Mouse (Mus musculus) forebrain, embryonic 16.5 days (tissue): ENCODE measurements around the gene Kcnh2. TPM values are rescaled to one million over a fixed set of nuclear protein-coding genes. Genes with fewer than 3 reads are reported as not detected.

ENCODE experiments used
- ATAC-seq: fragments of 200-750 bp; cut with Nextera tagmentation; 2 replicates; pipeline ENCODE4 v1.8.0; 2017; ENCODE audit warnings: mild to moderate bottlenecking, moderate library complexity
- H3K27ac ChIP-seq: fragments of 300-500 bp; sonication (generic); 2 replicates; pipeline ENCODE4 v1.5.1; 2014; ENCODE audit warnings: low read length, control low read depth
- H3K27me3 ChIP-seq: fragments of 300-500 bp; sonication (generic); replicated peaks from 2 replicates; pipeline ENCODE4 v1.6.1; 2014; ENCODE audit warnings: low read length; ENCODE audit not compliant: control insufficient read depth, insufficient read depth
- H3K36me3 ChIP-seq: fragments of 300-500 bp; sonication (generic); 2 replicates; pipeline ENCODE4 v1.6.1; 2014; ENCODE audit not compliant: control insufficient read depth, insufficient read depth
- H3K4me1 ChIP-seq: fragments of 300-500 bp; sonication (generic); replicated peaks from 2 replicates; pipeline ENCODE4 v1.6.1; 2014; ENCODE audit warnings: low read length; ENCODE audit not compliant: control insufficient read depth, insufficient read depth
- H3K4me2 ChIP-seq: fragments of 300-500 bp; sonication (generic); 2 replicates; pipeline ENCODE4 v1.6.1; 2014; ENCODE audit warnings: mild to moderate bottlenecking, low read length, control low read depth
- H3K4me3 ChIP-seq: fragments of 300-500 bp; sonication (generic); replicated peaks from 2 replicates; pipeline ENCODE4 v1.5.1; 2014; ENCODE audit warnings: mild to moderate bottlenecking, low read length, control low read depth
- H3K9ac ChIP-seq: fragments of 300-500 bp; sonication (generic); replicated peaks from 2 replicates; pipeline ENCODE4 v1.6.1; 2014; ENCODE audit warnings: low read depth, low read length, control low read depth
- H3K9me3 ChIP-seq: fragments of 300-500 bp; sonication (generic); 2 replicates; pipeline ENCODE4 v1.6.1; 2016; ENCODE audit warnings: low read length; ENCODE audit not compliant: control insufficient read depth
- WGBS: fragments of 180-500 bp; shearing (Covaris S2); extraction: QIAGEN DNeasy Blood & Tissue Kit; methylation state at CpG from one replicate; pipeline ENCODE4 v1.1.7; 2014; 5-methylcytosine and 5-hydroxymethylcytosine counted together
- polyA plus RNA-seq: library from polyadenylated mRNA; unstranded; fragments of >200 nt; fragmentation: Nextera tagmentation; extraction: Ambion mirVana; gene quantifications from 2 replicates; pipeline ENCODE4 v1.2.1, GENCODE M21; 2015

The Kcnh2 gene
- polyA plus RNA-seq, 1 experiment from 2014 or later: 6.2 TPM

- no peak overlapping the region for H3K9ac ChIP-seq
- WGBS: 14% methylated on average over 13 of the region's 13 CpGs
- H3K4me2 ChIP-seq: no peak overlapping the region
- H3K4me3 ChIP-seq: no peak overlapping the region
- H3K27ac ChIP-seq: no peak overlapping the region
- 0 out of 2 replicates have a peak, but pooled peaks cover under 1% of the 10 kb centered on the region for H3K36me3 ChIP-seq
- no peaks in the 10 kb centered on the region for H3K9me3 ChIP-seq
- peaks cover 14% of the 10 kb centered on the region for H3K4me1 ChIP-seq
- H3K27me3 ChIP-seq: no peaks in the 10 kb centered on the region
- no peak for ATAC-seq
These were observed 31.5 kb downstream of the Kcnh2 start for GRCm38 (mm10) chr5:24319776-24320466.

- 91% methylated on average over 2 of the region's 2 CpGs for WGBS
- H3K4me3 ChIP-seq: no peak overlapping the region
- no peak for ATAC-seq
- no peaks in the 10 kb centered on the region for H3K36me3 ChIP-seq
- H3K27me3 ChIP-seq: no peaks in the 10 kb centered on the region
- H3K4me2 ChIP-seq: no peak overlapping the region
- no peak overlapping the region for H3K27ac ChIP-seq
- no peaks in the 10 kb centered on the region for H3K4me1 ChIP-seq
- H3K9ac ChIP-seq: no peak overlapping the region
- H3K9me3 ChIP-seq: peaks cover 3% of the 10 kb centered on the region; the same call in 1 of the 2 replicates
These were observed 42.2 kb downstream of the Kcnh2 start for GRCm38 (mm10) chr5:24309223-24309622.

GRCm38 (mm10) chr5:24308621-24309020, 42.8 kb downstream of the Kcnh2 start:
- Histone ChIP-seq H3K9me3 (no peaks in the 10 kb centered on the region), H3K27me3 (no peaks in the 10 kb centered on the region), H3K9ac (no peak overlapping the region), H3K36me3 (no peaks in the 10 kb centered on the region), H3K27ac (no peak overlapping the region), H3K4me3 (no peak overlapping the region), H3K4me1 (no peaks in the 10 kb centered on the region), H3K4me2 (no peak overlapping the region)
- no peak for ATAC-seq
- WGBS: 70% methylated on average over 7 of the region's 7 CpGs

- H3K36me3 ChIP-seq: no peaks in the 10 kb centered on the region
- H3K27ac ChIP-seq: no peak overlapping the region
- WGBS: 56% methylated on average over 5 of the region's 5 CpGs
- no peak overlapping the region for H3K9ac ChIP-seq
- H3K4me1 ChIP-seq: no peaks in the 10 kb centered on the region
- no peak overlapping the region for H3K4me2 ChIP-seq
- no peaks in the 10 kb centered on the region for H3K9me3 ChIP-seq
- no peak for ATAC-seq
- H3K27me3 ChIP-seq: no peaks in the 10 kb centered on the region
- H3K4me3 ChIP-seq: no peak overlapping the region
These were observed 44.2 kb downstream of the Kcnh2 start for GRCm38 (mm10) chr5:24307118-24307777.

GRCm38 (mm10) chr5:24303199-24303598, 48.2 kb downstream of the Kcnh2 start:
- no peak for ATAC-seq
- Histone ChIP-seq H3K4me3 (no peak overlapping the region), H3K27me3 (no peaks in the 10 kb centered on the region), H3K36me3 (no peaks in the 10 kb centered on the region), H3K4me2 (no peak overlapping the region), H3K9me3 (no peaks in the 10 kb centered on the region), H3K27ac (no peak overlapping the region), H3K9ac (no peak overlapping the region), H3K4me1 (no peaks in the 10 kb centered on the region)
- 59% methylated on average over 3 of the region's 3 CpGs for WGBS

- no peak for ATAC-seq
These were observed 51.4 kb downstream of the Kcnh2 start for GRCm38 (mm10) chr5:24299845-24300589.

GRCm38 (mm10) chr5:24291954-24292353, 59.5 kb downstream of the Kcnh2 start:
- Histone ChIP-seq H3K4me2 (no peak overlapping the region), H3K36me3 (no peaks in the 10 kb centered on the region), H3K9ac (no peak overlapping the region), H3K4me3 (no peak overlapping the region), H3K4me1 (no peaks in the 10 kb centered on the region), H3K27ac (no peak overlapping the region), H3K9me3 (0 out of 2 replicates have a peak, but pooled peaks cover 5% of the 10 kb centered on the region), H3K27me3 (no peaks in the 10 kb centered on the region)
- ATAC-seq: no peak
- WGBS: 55% methylated on average over 3 of the region's 3 CpGs

More at GRCm38 (mm10) chr5:24299845-24300589, 51.4 kb downstream of the Kcnh2 start:
- H3K36me3 ChIP-seq: no peaks in the 10 kb centered on the region
- H3K4me1 ChIP-seq: no peaks in the 10 kb centered on the region
- H3K27ac ChIP-seq: no peak overlapping the region
- H3K4me2 ChIP-seq: no peak overlapping the region
- no peak overlapping the region for H3K9ac ChIP-seq
- H3K4me3 ChIP-seq: no peak overlapping the region
- H3K27me3 ChIP-seq: no peaks in the 10 kb centered on the region
- 56% methylated on average over 5 of the region's 5 CpGs for WGBS
- no peaks in the 10 kb centered on the region for H3K9me3 ChIP-seq

GRCm38 (mm10) chr5:24286221-24286970, 65.0 kb downstream of the Kcnh2 start:
- Histone ChIP-seq H3K36me3 (no peaks in the 10 kb centered on the region), H3K4me3 (no peak overlapping the region), H3K27ac (no peak overlapping the region), H3K27me3 (no peaks in the 10 kb centered on the region), H3K9ac (no peak overlapping the region), H3K4me2 (no peak overlapping the region), H3K4me1 (peaks cover 7% of the 10 kb centered on the region), H3K9me3 (no peaks in the 10 kb centered on the region)
- ATAC-seq: no peak
- 78% methylated on average over 7 of the region's 7 CpGs for WGBS

- H3K36me3 ChIP-seq: no peaks in the 10 kb centered on the region
- no peaks in the 10 kb centered on the region for H3K9me3 ChIP-seq
- 44% methylated on average over 6 of the region's 6 CpGs for WGBS
- H3K4me2 ChIP-seq: no peak overlapping the region
- no peaks in the 10 kb centered on the region for H3K27me3 ChIP-seq
- H3K4me3 ChIP-seq: no peak overlapping the region
- no peak overlapping the region for H3K27ac ChIP-seq
- no peak overlapping the region for H3K9ac ChIP-seq
- H3K4me1 ChIP-seq: peaks cover 7% of the 10 kb centered on the region
- peak; percentile 76 for ATAC-seq
These were observed 67.3 kb downstream of the Kcnh2 start for GRCm38 (mm10) chr5:24284145-24284544.
